21 mouse cellular contexts compared by ENCODE assay signal in genomic region chr15:103108066-103108676, GRCm38 (mm10). TPM values are rescaled to one million over a fixed set of nuclear protein-coding genes. Genes with fewer than 3 reads are reported as not detected.
DNase-seq lines count a peak whose midpoint lies in the region; ATAC-seq and TF ChIP-seq lines count a peak whose summit lies in the region.
"Had no signal": no experiment of that assay in that cellular context is flagged by ENCODE, and none has a peak within 500 bp of the region (broad histone marks: within the 10 kb centered on the region; RNA-seq: fewer than 3 reads in every experiment).

No protein-coding gene starts in this region.

- no peak overlapping the region for H3K27ac ChIP-seq in forebrain, embryonic 16.5 days (ENCODE audit: low read length)
- peak overlapping the region; percentile 42; the same call in 1 of the 2 replicates for H3K27ac ChIP-seq in hindbrain, postnatal 0 days
- peak overlapping the region; percentile 69 for H3K27ac ChIP-seq in neural tube, embryonic 15.5 days (replicated peaks)
- no peak overlapping the region for H3K27ac ChIP-seq in cerebellum, adult 2 months (ENCODE audit: insufficient read depth, low read length)
- H3K27ac ChIP-seq: embryonic facial prominence, embryonic 15.5 days; lung, embryonic 15.5 days had no signal

- H3K9me3 ChIP-seq in forebrain, embryonic 16.5 days (ENCODE audit: control insufficient read depth, low read length) = no peaks in the 10 kb centered on the region
- H3K9me3 ChIP-seq in hindbrain, postnatal 0 days (ENCODE audit: low read length) = no peaks in the 10 kb centered on the region
- H3K9me3 ChIP-seq in neural tube, embryonic 15.5 days (replicated peaks) = no peaks in the 10 kb centered on the region
- H3K9me3 ChIP-seq: embryonic facial prominence, embryonic 15.5 days; heart, embryonic 12.5 days; lung, embryonic 15.5 days had no signal

- 0 out of 2 replicates have a peak, but pooled peaks have one; percentile 38 for ATAC-seq in forebrain, embryonic 16.5 days
- 0 out of 2 replicates have a peak, but pooled peaks have one; percentile 41 for ATAC-seq in hindbrain, postnatal 0 days
- no peak for ATAC-seq in neural tube, embryonic 15.5 days (ENCODE audit: low FRiP score)

- TF ChIP-seq CTCF in hindbrain, postnatal 0 days (IDR thresholded peaks at IDR 0.05; ENCODE audit: low read depth) = no peak
- no peak for TF ChIP-seq CTCF in cerebellum, adult 2 months (IDR thresholded peaks at IDR 0.05; ENCODE audit: borderline replicate concordance, insufficient read depth, low read depth, low read length)

- H3K4me1 ChIP-seq in forebrain, embryonic 16.5 days (replicated peaks; ENCODE audit: control insufficient read depth, insufficient read depth, low read length) = peaks cover 14% of the 10 kb centered on the region
- H3K4me1 ChIP-seq in hindbrain, postnatal 0 days (ENCODE audit: insufficient read depth, low read length) = 0 out of 2 replicates have a peak, but pooled peaks cover 2% of the 10 kb centered on the region
- H3K4me1 ChIP-seq in neural tube, embryonic 15.5 days = peaks cover 58% of the 10 kb centered on the region
- H3K4me1 ChIP-seq in cerebellum, adult 2 months (ENCODE audit: control insufficient read depth, insufficient read depth, low read length) = no peaks in the 10 kb centered on the region
- H3K4me1 ChIP-seq: heart, embryonic 12.5 days; lung, embryonic 15.5 days had no signal

- peak; percentile 36 to 54 for DNase-seq in cerebellum, postnatal 10 days
- DNase-seq in cerebellum, postnatal 4 days (ENCODE audit: low spot score in 2 of 2) = no peak
- peak; percentile 65 for DNase-seq in hindbrain, postnatal 0 days (ENCODE audit: low spot score)
- no peak for DNase-seq in cerebellum, adult 2 months
- DNase-seq in cerebellum, adult 9-10 months = no peak
- DNase-seq in MN1 (ENCODE audit: low spot score) = no peak
- DNase-seq: adrenal gland, postnatal 25 days; gastrocnemius, postnatal 25 days; heart, postnatal 36 days; kidney, adult 2 months; kidney, postnatal 25 days; left cerebral cortex, postnatal 4 days; right cerebral cortex, postnatal 25 days; thymus, adult 2 months had no signal

- H3K27me3 ChIP-seq in forebrain, embryonic 16.5 days (replicated peaks; ENCODE audit: control insufficient read depth, insufficient read depth, low read length) = peaks cover 20% of the 10 kb centered on the region
- H3K27me3 ChIP-seq in hindbrain, postnatal 0 days (ENCODE audit: insufficient read depth, low read length) = peaks cover 4% of the 10 kb centered on the region; the same call in 1 of the 2 replicates
- H3K27me3 ChIP-seq in neural tube, embryonic 15.5 days (replicated peaks) = no peaks in the 10 kb centered on the region
- no peaks in the 10 kb centered on the region; the same call in 1 of the 2 replicates for H3K27me3 ChIP-seq in cerebellum, adult 2 months (ENCODE audit: control insufficient read depth, insufficient read depth, low read length)

- no peak for TF ChIP-seq POLR2A in cerebellum, adult 2 months (IDR thresholded peaks at IDR 0.05; ENCODE audit: borderline replicate concordance, insufficient read depth, low read length)

- no peak overlapping the region for H3K9ac ChIP-seq in forebrain, embryonic 16.5 days (replicated peaks; ENCODE audit: low read depth, low read length)
- H3K9ac ChIP-seq in hindbrain, postnatal 0 days (replicated peaks; ENCODE audit: low read length) = no peak overlapping the region
- 0 out of 2 replicates have a peak overlapping the region, but pooled peaks have one; percentile 8 for H3K9ac ChIP-seq in neural tube, embryonic 15.5 days (replicated peaks)
- H3K9ac ChIP-seq: embryonic facial prominence, embryonic 15.5 days; heart, embryonic 12.5 days; lung, embryonic 15.5 days had no signal

- H3K4me3 ChIP-seq in forebrain, embryonic 16.5 days (replicated peaks; ENCODE audit: low read length) = no peak overlapping the region
- H3K4me3 ChIP-seq in hindbrain, postnatal 0 days (ENCODE audit: low read length) = no peak overlapping the region
- no peak overlapping the region for H3K4me3 ChIP-seq in neural tube, embryonic 15.5 days (replicated peaks)
- no peak overlapping the region for H3K4me3 ChIP-seq in cerebellum, adult 2 months (replicated peaks; ENCODE audit: insufficient read depth, low read depth, low read length)
- H3K4me3 ChIP-seq: embryonic facial prominence, embryonic 15.5 days; heart, embryonic 12.5 days; lung, embryonic 15.5 days; myocyte had no signal

- 49% methylated on average over 8 of the region's 8 CpGs for WGBS in forebrain, embryonic 16.5 days
- 32% methylated on average over 8 of the region's 8 CpGs for WGBS in hindbrain, postnatal 0 days
- 44% methylated on average over 8 of the region's 8 CpGs for WGBS in neural tube, embryonic 15.5 days
- 33% methylated on average over 8 of the region's 8 CpGs for WGBS in cerebellum, adult 2 months

- no peak overlapping the region for H3K4me2 ChIP-seq in forebrain, embryonic 16.5 days (ENCODE audit: low read length)
- no peak overlapping the region for H3K4me2 ChIP-seq in hindbrain, postnatal 0 days (ENCODE audit: low read depth, low read length)
- 0 out of 2 replicates have a peak overlapping the region, but pooled peaks have one; percentile 0 for H3K4me2 ChIP-seq in neural tube, embryonic 15.5 days
- H3K4me2 ChIP-seq: embryonic facial prominence, embryonic 15.5 days; heart, embryonic 12.5 days; liver, embryonic 11.5 days; lung, embryonic 15.5 days had no signal

- no peaks in the 10 kb centered on the region for H3K36me3 ChIP-seq in forebrain, embryonic 16.5 days (ENCODE audit: control insufficient read depth, insufficient read depth)
- H3K36me3 ChIP-seq in hindbrain, postnatal 0 days (ENCODE audit: insufficient read depth, low read length) = no peaks in the 10 kb centered on the region
- no peaks in the 10 kb centered on the region for H3K36me3 ChIP-seq in neural tube, embryonic 15.5 days
- H3K36me3 ChIP-seq: embryonic facial prominence, embryonic 15.5 days; heart, embryonic 12.5 days; lung, embryonic 15.5 days had no signal

RNA-seq across cellular contexts. Expression of gene Smug1, which starts 58.7 kb away (rescaled TPM):
- polyA plus RNA-seq in forebrain, embryonic 16.5 days (2015; fragmentation: Nextera tagmentation; extraction: Ambion mirVana) = 28.0 and 29.2 TPM in 2 replicates
- 22.7 and 40.1 TPM in 2 replicates for total RNA-seq in hindbrain, postnatal 0 days (2014; rRNA removed)
- polyA plus RNA-seq in hindbrain, postnatal 0 days (2015; fragmentation: Nextera tagmentation; extraction: Ambion mirVana) = 11.9 and 13.2 TPM in 2 replicates
- polyA plus RNA-seq in neural tube, embryonic 15.5 days (2015; fragmentation: Nextera tagmentation; extraction: Ambion mirVana) = 25.8 and 30.9 TPM in 2 replicates
- polyA plus RNA-seq in cerebellum, adult 2 months (2012; rRNA removed) = 17.8 and 20.1 TPM in 2 replicates

Comparison
In these comparisons a context has a peak if more than half of its experiments do, and no peak if none do; other contexts are left out.
1. DNase-seq: peak in cerebellum, postnatal 10 days (2 of 2) and hindbrain, postnatal 0 days (single experiment); none in cerebellum, postnatal 4 days (0 of 2), cerebellum, adult 2 months (0 of 2), cerebellum, adult 9-10 months (single experiment) and MN1 (single experiment).
2. H3K27ac ChIP-seq: peak in hindbrain, postnatal 0 days (single experiment) and neural tube, embryonic 15.5 days (single experiment); none in forebrain, embryonic 16.5 days (single experiment) and cerebellum, adult 2 months (single experiment).